Mouse (Mus musculus): ENCODE data around the gene Stradb.

Stradb gene

GRCm38 (mm10) chr1:58973366-58974221 lies at the start of gene Stradb, which contains the start of gene Trak2:
Gene Stradb (plus strand): TSS chr1:58973522.
Gene Trak2 (minus strand): TSS chr1:58973430.
- DNase-seq (ENCODE audit: low spot score in 2 of 2) = peak; percentile 93 to 96

GRCm38 (mm10) chr1:58926664-58927063 lies 46.7 kb upstream of the Stradb start:
- DNase-seq (ENCODE audit: low spot score in 2 of 2) = no peak

GRCm38 (mm10) chr1:58936746-58937605 lies 36.3 kb upstream of the Stradb start:
- no peak for DNase-seq (ENCODE audit: low spot score in 2 of 2)

- no peak for DNase-seq (ENCODE audit: low spot score in 2 of 2)
Measured at GRCm38 (mm10) chr1:58937606-58938099, 35.7 kb upstream of the Stradb start.

GRCm38 (mm10) chr1:58945523-58945922 lies 27.8 kb upstream of the Stradb start:
- DNase-seq (ENCODE audit: low spot score in 2 of 2) = no peak

- no peak for DNase-seq (ENCODE audit: low spot score in 2 of 2)
Measured at GRCm38 (mm10) chr1:58945960-58946670, 27.2 kb upstream of the Stradb start.

GRCm38 (mm10) chr1:58946718-58947117 lies 26.6 kb upstream of the Stradb start:
- no peak for DNase-seq (ENCODE audit: low spot score in 2 of 2)

GRCm38 (mm10) chr1:58949561-58950106 lies 23.7 kb upstream of the Stradb start:
- no peak for DNase-seq (ENCODE audit: low spot score in 2 of 2)

GRCm38 (mm10) chr1:58950899-58951648 lies 22.2 kb upstream of the Stradb start:
- DNase-seq (ENCODE audit: low spot score in 2 of 2) = peak in 1 of 2 experiments; percentile 16

GRCm38 (mm10) chr1:58951841-58952240 lies 21.5 kb upstream of the Stradb start:
- peak; percentile 20 to 32 for DNase-seq (ENCODE audit: low spot score in 2 of 2)

GRCm38 (mm10) chr1:58952526-58952925 lies 20.8 kb upstream of the Stradb start:
- peak; percentile 22 to 37 for DNase-seq (ENCODE audit: low spot score in 2 of 2)

- no peak for DNase-seq (ENCODE audit: low spot score in 2 of 2)
Measured at GRCm38 (mm10) chr1:58952997-58953396, 20.3 kb upstream of the Stradb start.

- peak; percentile 64 to 78 for DNase-seq (ENCODE audit: low spot score in 2 of 2)
Measured at GRCm38 (mm10) chr1:58953686-58954434, 19.5 kb upstream of the Stradb start.

GRCm38 (mm10) chr1:58954578-58955410 lies 18.5 kb upstream of the Stradb start:
- peak; percentile 36 to 54 for DNase-seq (ENCODE audit: low spot score in 2 of 2)

- DNase-seq (ENCODE audit: low spot score in 2 of 2) = peak; percentile 26 to 38
Measured at GRCm38 (mm10) chr1:58955716-58956115, 17.6 kb upstream of the Stradb start.

GRCm38 (mm10) chr1:58956229-58956628 lies 17.1 kb upstream of the Stradb start:
- DNase-seq (ENCODE audit: low spot score in 2 of 2) = peak; percentile 66 to 71

- DNase-seq (ENCODE audit: low spot score in 2 of 2) = peak; percentile 15 to 28
Measured at GRCm38 (mm10) chr1:58957931-58958330, 15.4 kb upstream of the Stradb start.

- peak in 1 of 2 experiments; percentile 13 for DNase-seq (ENCODE audit: low spot score in 2 of 2)
Measured at GRCm38 (mm10) chr1:58958789-58959526, 14.4 kb upstream of the Stradb start.
